Mouse (Mus musculus) embryonic stem cell, embryonic (primary cell): Measurements from ENCODE around the gene Cers1.

Experiments
- CTCF ChIA-PET, 4 experiments: fragments of 300-600 bp in 2 of 4; fragments of 350-600 bp in 2 of 4; sonication (Branson Sonifier 250); formaldehyde crosslinking; loops; one replicate each; lab custom pipeline; 2022; ENCODE audit warnings: inconsistent platforms in 2 of 4; lab: Charles Lee
- POLR2A ChIA-PET, 4 experiments: fragments of 300-600 bp in 2 of 4; fragments of 350-600 bp in 2 of 4; sonication (Branson Sonifier 250); formaldehyde crosslinking; loops; one replicate each; lab custom pipeline; 2022; ENCODE audit warnings: antibody characterized with exemption in 4 of 4, inconsistent platforms in 1 of 4; lab: Charles Lee

Cers1 gene

GRCm38 (mm10) chr8:70376275-70376741, 60.7 kb downstream of the Cers1 start:
- ChIA-PET POLR2A (interaction anchor here in 2 of 4 experiments (1.0 to 1.6 kb wide), 4 partner anchors 20 to 416 kb away, joined by 3 to 6 read pairs (median 4); partner anchors contain the start of gene Upf1 (in 1 of the 2)), CTCF (interaction anchor here in 2 of 4 experiments (0.9 to 1.4 kb wide), 3 partner anchors 8 to 127 kb away, joined by 3 read pairs; no protein-coding TSS in a partner anchor)

- ChIA-PET POLR2A (interaction anchor here in 2 of 4 experiments (0.6 to 1.5 kb wide), 2 partner anchors 16 to 24 kb away, joined by 3 to 6 read pairs; partner anchors contain the start of gene Upf1 (in 1 of the 2)), CTCF (interaction anchor here in 1 of 4 experiments (0.6 to 1.0 kb wide), 3 partner anchors 126 to 762 kb away, joined by 3 to 4 read pairs (median 3); partner anchors contain the start of gene Arrdc2)
Observed at GRCm38 (mm10) chr8:70377049-70377448, 61.5 kb downstream of the Cers1 start.

GRCm38 (mm10) chr8:70380069-70380468, 64.5 kb downstream of the Cers1 start:
- ChIA-PET CTCF (interaction anchor here in 2 of 4 experiments (0.6 to 1.3 kb wide), 2 partner anchors 123 to 1183 kb away, joined by 3 read pairs; no protein-coding TSS in a partner anchor), POLR2A (interaction anchor here in 2 of 4 experiments (0.6 to 1.4 kb wide), 5 partner anchors 9 to 188 kb away, joined by 3 to 5 read pairs (median 3); partner anchors contain the start of genes Rex1bd (in 1 of the 2) and Upf1 (in 1 of the 2))
